ENCODE assay signal across 28 mouse cellular contexts in genomic region chr1:176573703-176574102, GRCm38 (mm10).
DNase-seq lines count a peak whose midpoint lies in the region; ATAC-seq and TF ChIP-seq lines count a peak whose summit lies in the region.
"Had no signal": no experiment of that assay in that cellular context is flagged by ENCODE, and none has a peak within 500 bp of the region (broad histone marks: within the 10 kb centered on the region; RNA-seq: fewer than 3 reads in every experiment).

No protein-coding gene starts in this region.

- intact Hi-C loops in left cerebral cortex, postnatal 36 days (cut with DNase I), result no loop called here

- H3K9ac ChIP-seq in heart, embryonic 16.5 days (ENCODE audit: low read length), result no peak overlapping the region
- no peak overlapping the region for H3K9ac ChIP-seq in liver, embryonic 11.5 days (ENCODE audit: low read depth, low read length)
- H3K9ac ChIP-seq in liver, embryonic 12.5 days, result no peak overlapping the region
- H3K9ac ChIP-seq: embryonic facial prominence, embryonic 15.5 days; hindbrain, embryonic 14.5 days; liver, embryonic 15.5 days; lung, embryonic 15.5 days; neural tube, embryonic 12.5 days had no signal

- TF ChIP-seq POLR2A in brain, embryonic 14.5 days (IDR thresholded peaks at IDR 0.05; ENCODE audit: borderline replicate concordance, extremely low read depth, insufficient read depth, insufficient read length, poor library complexity, severe bottlenecking), result no peak

- no peaks in the 10 kb centered on the region for H3K27me3 ChIP-seq in heart, embryonic 16.5 days (ENCODE audit: control insufficient read depth, insufficient read depth, low read length)
- no peaks in the 10 kb centered on the region for H3K27me3 ChIP-seq in liver, embryonic 11.5 days (replicated peaks; ENCODE audit: control insufficient read depth, insufficient read depth, low read length)
- H3K27me3 ChIP-seq in liver, embryonic 12.5 days (replicated peaks), result no peaks in the 10 kb centered on the region
- H3K27me3 ChIP-seq: CH12.LX; embryonic facial prominence, embryonic 15.5 days; liver, embryonic 15.5 days; lung, embryonic 15.5 days; megakaryocyte, embryonic 14.5 days; neural tube, embryonic 12.5 days had no signal

- no peak for TF ChIP-seq CTCF in brain, embryonic 14.5 days (IDR thresholded peaks at IDR 0.05; ENCODE audit: borderline replicate concordance, extremely low read depth, insufficient read depth, insufficient read length)

- no peak overlapping the region for H3K4me3 ChIP-seq in heart, embryonic 16.5 days (ENCODE audit: low read length)
- H3K4me3 ChIP-seq in liver, embryonic 11.5 days (ENCODE audit: low read depth, low read length), result no peak overlapping the region
- H3K4me3 ChIP-seq in liver, embryonic 12.5 days, result no peak overlapping the region
- H3K4me3 ChIP-seq: embryonic facial prominence, embryonic 15.5 days; liver, embryonic 15.5 days; lung, embryonic 15.5 days; megakaryocyte, embryonic 14.5 days; neural tube, embryonic 12.5 days had no signal

- DNase-seq in heart, adult 9 months (ENCODE audit: low spot score in 2 of 2), result no peak
- DNase-seq in liver, embryonic 11.5 days (ENCODE audit: low spot score), result no peak
- peak; percentile 66 for DNase-seq in brain, embryonic 14.5 days (ENCODE audit: low read depth)
- no peak for DNase-seq in left cerebral cortex, postnatal 36 days (ENCODE audit: low spot score in 2 of 2)
- DNase-seq: adrenal gland, adult 8-10 months; B cell, adult 2 months; cerebellum, adult 9-11 months; gastrocnemius, postnatal 10 days; kidney, adult 2 months; layer of hippocampus, adult 9-11 months; lung, postnatal 36 days; retina, postnatal 1 day; right cerebral cortex, postnatal 25 days; spleen, adult 18-20 months had no signal

- ATAC-seq in heart, embryonic 16.5 days (replicated peaks; ENCODE audit: extremely low read depth, insufficient read depth, low FRiP score), result peak; percentile 75
- ATAC-seq in liver, embryonic 11.5 days (replicated peaks; ENCODE audit: low FRiP score), result 0 out of 2 replicates have a peak, but pooled peaks have one; percentile 31
- no peak for ATAC-seq in liver, embryonic 12.5 days
- no peak for ATAC-seq in cerebellum, adult (ENCODE audit: insufficient number of reproducible peaks, low FRiP score, low TSS enrichment)
- ATAC-seq: activated CD4-positive, CD25-positive, alpha-beta regulatory T cell, adult 4 months; forebrain, embryonic 16.5 days had no signal

- 0 out of 2 replicates have a peak overlapping the region, but pooled peaks have one; percentile 18 for H3K27ac ChIP-seq in heart, embryonic 16.5 days (ENCODE audit: low read length)
- H3K27ac ChIP-seq in liver, embryonic 11.5 days (ENCODE audit: low read depth, low read length), result no peak overlapping the region
- H3K27ac ChIP-seq in liver, embryonic 12.5 days, result no peak overlapping the region
- H3K27ac ChIP-seq: embryonic facial prominence, embryonic 15.5 days; hindbrain, embryonic 14.5 days; kidney, postnatal 0 days; liver, embryonic 15.5 days; lung, embryonic 15.5 days; neural tube, embryonic 12.5 days had no signal

- H3K36me3 ChIP-seq in heart, embryonic 16.5 days (ENCODE audit: control insufficient read depth, insufficient read depth), result no peaks in the 10 kb centered on the region
- H3K36me3 ChIP-seq in liver, embryonic 11.5 days (ENCODE audit: control insufficient read depth, insufficient read depth, low read length), result no peaks in the 10 kb centered on the region
- H3K36me3 ChIP-seq in liver, embryonic 12.5 days, result no peaks in the 10 kb centered on the region
- H3K36me3 ChIP-seq: embryonic facial prominence, embryonic 15.5 days; G1E; liver, embryonic 15.5 days; lung, embryonic 15.5 days; neural tube, embryonic 12.5 days had no signal

- H3K4me1 ChIP-seq in heart, embryonic 16.5 days (ENCODE audit: control insufficient read depth, insufficient read depth, low read length), result peaks cover 7% of the 10 kb centered on the region
- no peaks in the 10 kb centered on the region for H3K4me1 ChIP-seq in liver, embryonic 11.5 days (replicated peaks; ENCODE audit: control insufficient read depth, insufficient read depth, low read length)
- no peaks in the 10 kb centered on the region for H3K4me1 ChIP-seq in liver, embryonic 12.5 days
- H3K4me1 ChIP-seq: embryonic facial prominence, embryonic 15.5 days; liver, embryonic 15.5 days; lung, embryonic 15.5 days; megakaryocyte, embryonic 14.5 days; neural tube, embryonic 12.5 days had no signal

- 9% methylated on average over 1 of the region's 1 CpGs for WGBS in heart, embryonic 16.5 days
- WGBS in liver, embryonic 11.5 days, result 19% methylated on average over 1 of the region's 1 CpGs
- WGBS in liver, embryonic 12.5 days (ENCODE audit: insufficient replicate concordance), result 10% methylated on average over 1 of the region's 1 CpGs

- H3K4me2 ChIP-seq in heart, embryonic 16.5 days (ENCODE audit: low read depth, low read length), result no peak overlapping the region; the same call in 1 of the 2 replicates
- no peak overlapping the region for H3K4me2 ChIP-seq in liver, embryonic 11.5 days
- no peak overlapping the region for H3K4me2 ChIP-seq in liver, embryonic 12.5 days
- H3K4me2 ChIP-seq: embryonic facial prominence, embryonic 15.5 days; hindbrain, embryonic 14.5 days; liver, embryonic 15.5 days; lung, embryonic 15.5 days; neural tube, embryonic 12.5 days had no signal

- no peaks in the 10 kb centered on the region for H3K9me3 ChIP-seq in heart, embryonic 16.5 days (replicated peaks; ENCODE audit: control insufficient read depth, low read length)
- H3K9me3 ChIP-seq in liver, embryonic 11.5 days (ENCODE audit: control insufficient read depth, low read length), result no peaks in the 10 kb centered on the region
- H3K9me3 ChIP-seq in liver, embryonic 12.5 days (replicated peaks), result no peaks in the 10 kb centered on the region
- H3K9me3 ChIP-seq: embryonic facial prominence, embryonic 15.5 days; liver, embryonic 15.5 days; lung, embryonic 15.5 days; neural tube, embryonic 12.5 days had no signal

Comparison
In these comparisons a context has a peak if more than half of its experiments do, and no peak if none do; other contexts are left out.
1. ATAC-seq: peak in heart, embryonic 16.5 days (single experiment) and liver, embryonic 11.5 days (single experiment); none in liver, embryonic 12.5 days (single experiment) and cerebellum, adult (single experiment).